Mouse (Mus musculus): ENCODE results near the gene Pnck.
A peak's percentile ranks its signal among the peaks of the same experiment; 100 is the strongest.

The Pnck gene

GRCm38 (mm10) chrX:73659575-73660283 is at the start of gene Pnck:
Gene Pnck (minus strand): TSS chrX:73660117.
- DNase-seq (ENCODE audit: low read depth, low spot score): no peak

GRCm38 (mm10) chrX:73700472-73700871 is 40.6 kb upstream of the Pnck start:
- no peak for DNase-seq (ENCODE audit: low read depth, low spot score)

DNA sequence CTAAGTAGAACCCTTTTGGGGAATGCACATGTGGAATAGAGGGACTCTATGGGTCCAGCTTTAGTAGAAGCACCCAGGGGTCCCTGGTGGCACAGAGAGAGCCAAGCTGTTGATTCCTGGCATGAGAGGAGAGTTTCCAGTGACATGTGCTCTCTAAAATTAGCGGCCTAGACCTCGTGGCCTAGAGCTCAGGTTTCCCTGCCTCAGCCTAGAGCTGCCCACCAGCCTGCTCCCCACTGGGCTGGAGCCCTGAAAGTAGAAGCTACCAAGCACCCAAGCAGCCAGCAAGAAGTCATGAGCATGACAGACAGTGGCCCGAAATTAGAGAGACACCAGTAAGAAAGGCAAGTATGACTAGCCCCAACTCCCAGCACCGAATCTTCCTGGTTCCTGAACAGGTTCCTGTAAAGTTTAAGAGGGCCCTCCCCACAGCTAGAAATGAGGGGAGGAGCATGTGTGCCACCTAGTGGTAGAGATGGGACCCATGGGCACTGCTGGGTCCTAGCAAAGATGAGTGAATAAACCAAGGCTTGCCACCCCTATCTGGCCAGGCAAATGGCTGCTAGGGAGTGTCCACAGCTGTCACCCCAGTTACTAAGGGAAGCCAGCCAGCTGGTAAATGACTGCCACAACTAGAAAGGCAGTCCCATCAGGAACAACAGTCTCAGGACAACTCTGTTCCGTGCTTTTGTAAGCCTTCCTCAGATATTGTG is 31.2 kb upstream of the Pnck start:
- DNase-seq (ENCODE audit: low read depth, low spot score): no peak

- no peak for DNase-seq (ENCODE audit: low read depth, low spot score)
Observed at GRCm38 (mm10) chrX:73685629-73686028, 25.7 kb upstream of the Pnck start.

DNA sequence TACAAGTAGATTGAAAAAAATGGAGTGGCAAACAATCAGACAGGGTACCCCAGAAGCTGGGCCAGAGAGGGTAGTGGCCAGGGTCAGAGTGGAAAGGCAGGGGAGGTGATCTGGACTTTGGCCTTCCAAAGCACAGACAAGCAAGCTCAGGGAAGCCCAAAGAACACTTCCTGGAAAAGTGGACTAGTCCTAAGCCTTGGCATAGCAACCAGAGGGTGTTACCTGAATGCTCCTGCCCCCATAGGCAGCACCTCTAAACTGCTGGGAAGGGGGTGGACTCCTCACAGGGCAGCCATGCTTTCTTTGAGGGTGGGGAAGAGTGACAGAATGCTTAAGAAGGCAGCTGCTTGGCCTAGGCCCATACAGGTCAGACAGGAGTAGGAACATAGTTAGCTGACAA is 25.1 kb upstream of the Pnck start:
- DNase-seq (ENCODE audit: low read depth, low spot score): no peak

DNA sequence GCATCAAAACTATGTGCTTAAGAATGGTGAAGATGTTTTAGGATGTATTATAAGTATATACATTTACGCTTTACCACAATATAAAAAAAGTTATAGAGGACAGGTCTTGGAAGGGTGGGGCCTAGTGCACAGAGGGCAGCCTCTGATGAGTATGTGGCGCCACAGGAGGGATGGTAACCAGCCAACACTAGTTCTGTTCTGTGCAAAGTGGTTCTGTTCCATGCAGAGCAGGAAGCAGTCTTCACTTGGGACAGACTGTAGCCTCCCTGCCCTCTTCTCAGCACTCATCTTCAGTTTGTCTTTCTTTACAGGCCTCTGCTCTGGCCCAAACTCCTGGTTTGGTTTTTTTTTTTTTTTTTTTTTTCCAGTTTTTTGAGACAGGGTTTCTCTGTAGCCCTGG is 24.2 kb upstream of the Pnck start:
- DNase-seq (ENCODE audit: low read depth, low spot score): no peak

DNA sequence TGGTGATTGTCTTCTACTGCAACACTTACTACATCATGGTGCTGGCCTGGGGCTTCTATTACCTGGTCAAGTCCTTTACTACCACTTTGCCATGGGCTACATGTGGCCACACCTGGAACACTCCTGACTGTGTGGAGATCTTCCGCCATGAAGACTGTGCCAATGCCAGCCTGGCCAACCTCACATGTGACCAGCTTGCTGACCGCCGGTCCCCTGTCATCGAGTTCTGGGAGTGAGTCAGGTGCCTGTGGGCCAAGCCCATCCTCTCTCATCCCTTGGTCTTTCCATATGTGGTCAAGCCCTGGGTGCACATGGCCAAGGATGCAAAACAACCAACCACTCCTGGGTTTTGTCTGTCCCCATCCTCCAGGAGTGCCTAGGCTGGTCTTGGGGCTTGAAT is 16.8 kb upstream of the Pnck start:
- DNase-seq (ENCODE audit: low read depth, low spot score): no peak

DNA sequence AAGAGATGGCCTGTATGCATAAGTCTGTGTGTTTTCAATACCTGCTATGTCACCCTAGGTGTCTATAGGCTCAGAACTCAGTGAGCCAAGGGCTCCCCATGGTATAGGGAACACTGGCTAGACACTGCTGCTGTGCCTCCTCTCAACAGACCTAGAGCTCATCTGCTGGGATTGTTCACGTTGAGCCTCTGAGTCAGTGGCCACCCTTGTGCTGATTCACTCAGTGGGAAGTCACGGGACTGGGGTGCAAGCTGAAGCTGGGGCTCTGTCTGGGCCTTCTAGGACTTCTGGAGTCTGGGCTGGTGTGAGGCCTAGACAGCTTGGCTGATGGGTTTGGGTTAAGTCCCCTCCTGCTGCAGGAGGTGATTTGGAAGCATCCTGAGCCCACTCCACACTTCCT is 15.3 kb upstream of the Pnck start:
- no peak for DNase-seq (ENCODE audit: low read depth, low spot score)

DNA sequence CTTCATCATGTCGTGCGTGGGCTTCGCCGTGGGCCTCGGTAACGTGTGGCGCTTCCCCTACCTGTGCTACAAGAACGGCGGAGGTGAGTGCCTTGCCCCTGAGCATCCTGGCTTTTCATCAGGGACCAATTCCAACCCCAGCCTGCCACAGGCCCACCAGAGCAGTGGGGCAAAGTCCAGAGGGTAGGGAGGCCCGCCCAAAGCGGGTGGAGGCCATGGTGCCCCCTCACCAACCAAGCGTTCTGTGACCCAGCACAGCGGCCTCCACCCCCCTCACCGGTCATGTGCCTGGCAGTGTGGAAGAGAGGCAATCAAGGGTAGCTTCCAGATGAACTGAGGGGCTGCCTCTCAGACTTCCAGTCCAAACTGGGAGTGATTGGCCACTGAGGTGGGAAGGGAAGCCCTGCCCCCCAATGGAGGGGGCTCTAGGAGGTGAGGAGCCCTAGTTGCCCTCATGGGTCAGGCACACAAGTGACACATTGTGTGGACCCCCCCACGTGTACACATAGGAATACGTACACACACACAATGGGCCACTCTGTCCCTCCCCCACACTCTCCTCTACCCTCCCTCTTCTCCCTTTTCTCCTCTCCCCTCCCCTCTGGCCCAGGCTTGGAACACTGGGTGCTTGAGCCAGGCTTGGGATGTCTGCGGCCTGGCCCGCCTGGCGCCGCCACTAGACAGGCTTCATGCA is 14.2 kb upstream of the Pnck start:
- DNase-seq (ENCODE audit: low read depth, low spot score): no peak

DNA sequence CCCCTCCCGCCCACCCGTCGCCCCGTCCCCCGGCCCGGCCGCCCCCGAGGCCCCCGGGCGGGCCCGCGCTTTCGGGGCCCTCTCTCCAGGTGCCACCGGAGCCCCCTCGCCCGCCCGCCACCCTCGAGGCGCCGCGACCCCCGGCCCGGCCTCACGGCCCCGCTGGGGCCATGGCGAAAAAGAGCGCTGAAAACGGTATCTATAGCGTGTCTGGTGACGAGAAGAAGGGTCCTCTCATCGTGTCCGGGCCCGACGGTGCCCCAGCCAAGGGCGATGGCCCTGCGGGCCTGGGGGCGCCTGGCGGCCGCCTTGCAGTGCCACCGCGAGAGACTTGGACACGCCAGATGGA is 13.7 kb upstream of the Pnck start:
- no peak for DNase-seq (ENCODE audit: low read depth, low spot score)

GRCm38 (mm10) chrX:73672879-73673618 is 13.1 kb upstream of the Pnck start, which contains the start of gene Slc6a8:
Gene Slc6a8 (plus strand): TSS chrX:73673150.
- DNase-seq (ENCODE audit: low read depth, low spot score): peak; percentile 42

DNA sequence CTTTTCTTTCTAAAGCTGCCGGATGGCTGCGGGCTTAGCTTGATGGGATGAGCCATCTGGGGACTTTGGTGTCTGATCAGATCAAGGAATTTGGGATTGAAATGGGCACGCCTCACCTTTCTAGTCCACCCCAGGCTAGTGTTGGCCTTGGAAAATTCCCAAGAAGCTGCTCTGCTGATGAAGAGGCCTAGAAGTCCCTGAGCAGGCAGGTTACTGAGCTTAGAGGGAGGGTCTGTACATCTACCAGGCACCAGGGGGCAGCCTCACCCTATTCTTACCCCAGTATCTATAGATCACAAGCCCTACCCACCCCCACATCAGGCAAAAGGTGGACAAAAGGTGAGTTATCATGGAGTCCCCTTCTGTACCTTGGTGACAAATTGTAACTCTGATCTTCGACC is 12.1 kb upstream of the Pnck start:
- DNase-seq (ENCODE audit: low read depth, low spot score): peak; percentile 57

DNA sequence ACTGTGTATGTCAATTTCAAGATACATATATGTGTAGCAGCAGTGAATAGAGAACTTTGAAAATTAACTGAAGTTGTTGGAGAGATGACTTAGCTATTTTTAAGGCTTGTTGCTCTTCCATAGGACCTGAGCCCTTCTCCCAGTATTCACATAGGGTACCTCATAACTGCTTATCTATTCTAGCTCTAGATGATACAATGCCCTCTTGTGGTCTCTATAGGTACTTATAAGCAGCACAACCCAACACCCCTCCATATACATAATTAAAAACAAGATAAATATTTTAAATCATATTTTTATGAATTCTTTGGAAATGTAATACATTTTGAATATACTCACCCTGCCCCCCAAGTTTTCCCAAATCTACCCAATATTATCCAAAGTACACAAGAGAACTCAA is 3.2 kb upstream of the Pnck start:
- DNase-seq (ENCODE audit: low read depth, low spot score): no peak

- DNase-seq (ENCODE audit: low read depth, low spot score): no peak
Observed at GRCm38 (mm10) chrX:73660284-73660665, 358 bp upstream of the Pnck start.

DNA sequence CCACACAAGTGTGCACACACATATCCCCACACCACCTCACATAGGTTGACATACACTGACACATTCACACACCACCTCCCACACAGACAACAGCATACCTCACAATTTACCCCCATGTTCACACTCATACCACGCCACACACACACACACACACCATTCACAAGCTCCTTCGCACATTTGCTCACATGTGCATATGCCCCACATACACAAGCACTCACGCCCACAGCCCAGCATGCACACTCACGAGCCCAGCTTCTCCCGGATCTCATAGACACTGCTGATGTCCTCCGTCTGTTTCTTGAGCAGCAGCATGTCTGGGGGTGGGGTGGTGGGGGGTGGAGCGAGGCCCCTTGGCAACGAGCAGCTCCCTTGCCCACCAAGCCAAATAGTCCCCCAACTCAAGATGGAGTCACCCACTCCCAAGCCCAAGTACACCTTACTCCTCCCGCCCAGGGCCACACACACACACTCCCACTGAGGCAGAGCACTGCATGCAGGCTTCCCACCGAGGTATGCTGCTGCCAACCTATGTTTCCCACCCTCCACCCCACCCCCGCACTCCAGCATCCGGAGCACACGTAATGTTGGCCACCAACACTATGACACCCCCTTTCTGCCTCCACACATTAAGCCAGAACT is 862 bp downstream of the Pnck start:
- DNase-seq (ENCODE audit: low read depth, low spot score): no peak

DNA sequence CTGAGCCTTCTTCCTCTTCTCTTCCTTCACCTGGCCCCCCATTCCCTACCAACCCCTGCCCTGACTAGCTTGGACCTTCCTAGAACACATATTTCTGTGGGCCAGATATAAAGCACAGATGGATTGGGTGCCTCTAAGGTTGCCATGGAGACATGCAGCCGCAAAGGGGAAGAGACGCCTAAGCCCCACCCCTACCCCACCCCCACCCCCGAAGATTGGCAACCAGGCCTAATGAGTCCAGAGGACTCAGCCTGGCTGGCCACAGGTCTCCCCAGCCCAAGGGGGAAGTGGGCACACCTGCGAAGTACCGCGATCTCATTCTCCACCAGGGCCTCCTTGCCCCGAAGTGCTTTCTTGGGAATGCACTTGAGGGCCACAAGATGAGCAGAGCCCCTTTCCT is 1.5 kb downstream of the Pnck start:
- no peak for DNase-seq (ENCODE audit: low read depth, low spot score)

DNA sequence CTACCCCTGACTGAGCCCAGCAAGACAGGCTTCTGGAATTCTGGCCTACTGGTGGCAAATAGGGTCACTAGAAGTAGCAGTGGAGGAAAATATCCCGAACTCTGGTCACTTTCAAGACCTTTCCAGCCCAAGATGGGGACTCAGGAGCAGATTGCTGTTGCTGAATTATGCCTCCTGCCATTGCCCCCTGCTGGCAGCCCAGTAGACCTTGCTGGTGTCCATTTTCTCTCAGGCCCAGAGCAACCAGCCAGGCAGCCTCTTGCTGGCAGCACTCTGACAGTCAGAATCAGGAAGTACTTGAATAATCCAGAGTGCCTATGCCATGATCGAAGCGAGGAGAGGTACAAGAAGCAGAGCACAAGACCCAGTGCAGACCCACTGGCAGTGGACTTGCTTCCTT is 4.4 kb downstream of the Pnck start:
- DNase-seq (ENCODE audit: low read depth, low spot score): peak; percentile 24

DNA sequence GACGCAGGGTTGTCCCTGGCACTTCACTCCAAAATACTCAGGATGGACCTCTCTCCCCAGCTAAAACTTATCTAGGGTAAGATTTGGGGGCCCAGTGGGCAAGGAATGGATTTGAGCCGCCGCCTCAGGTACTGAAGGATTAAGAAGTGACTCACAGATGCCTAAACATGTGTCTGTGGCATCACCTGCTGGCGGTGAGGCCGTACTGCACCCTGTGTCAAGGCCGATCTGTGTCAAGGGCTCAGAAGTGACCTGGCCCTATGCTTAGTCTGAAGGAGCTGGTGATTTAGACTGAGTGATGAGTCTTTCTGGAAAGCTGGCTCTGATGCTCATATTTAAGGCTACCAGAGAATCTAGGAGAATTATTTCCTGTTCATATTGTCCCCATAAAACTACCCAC is 5.7 kb downstream of the Pnck start:
- DNase-seq (ENCODE audit: low read depth, low spot score): peak; percentile 69

DNA sequence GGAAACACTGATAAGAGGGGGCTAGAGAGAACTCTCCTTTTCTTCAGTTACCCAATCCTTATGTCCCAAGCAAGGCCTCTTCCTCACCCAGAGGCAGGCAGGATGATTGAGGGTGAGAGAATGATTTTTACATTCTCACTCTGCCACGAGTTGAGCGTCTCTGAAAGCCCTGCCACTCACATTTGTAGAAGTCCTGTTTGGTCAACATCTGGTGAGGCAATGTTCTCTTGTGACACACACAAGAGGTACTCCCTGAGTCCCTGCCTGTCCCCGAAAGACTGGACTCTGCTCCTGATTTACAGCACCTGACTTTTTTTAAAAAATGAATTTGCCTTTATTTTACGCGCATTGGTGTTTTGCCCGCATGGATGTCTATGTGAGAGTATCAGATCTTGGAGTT is 6.5 kb downstream of the Pnck start:
- no peak for DNase-seq (ENCODE audit: low read depth, low spot score)

- DNase-seq (ENCODE audit: low read depth, low spot score): no peak
Observed at GRCm38 (mm10) chrX:73650869-73651268, 9.0 kb downstream of the Pnck start.

DNA sequence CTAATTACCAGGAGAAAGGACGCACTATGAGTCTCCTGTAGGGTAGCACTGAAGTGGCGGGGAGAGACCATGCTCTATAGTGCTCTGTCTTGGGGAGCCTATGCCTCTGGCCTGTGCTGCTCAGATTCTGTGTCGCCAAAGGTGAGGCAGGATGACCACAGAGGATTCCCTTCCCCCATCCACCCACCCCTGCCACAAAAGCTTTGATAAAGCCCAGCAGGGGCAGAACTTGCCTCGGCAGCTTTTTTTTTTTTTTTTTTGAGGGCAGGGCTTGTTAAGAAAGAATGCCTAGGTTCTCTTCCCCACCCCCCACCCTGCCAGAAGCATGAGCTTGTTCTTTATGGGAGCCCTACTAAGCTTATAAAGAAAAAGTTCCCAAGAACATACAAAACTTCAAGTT is 14.8 kb downstream of the Pnck start:
- no peak for DNase-seq (ENCODE audit: low read depth, low spot score)

All from forelimb bud, embryonic 11.5 days (tissue).